Mouse (Mus musculus): ENCODE data around the gene Ctsl.

- TF ChIP-seq CTCF (IDR thresholded peaks at IDR 0.05) (no peak), EP300 (IDR thresholded peaks at IDR 0.05) (no peak)
Observed at GRCm38 (mm10) chr13:64349474-64349873, 21.2 kb downstream of the Ctsl start.

All from lung, postnatal 0 days (tissue).